Mouse (Mus musculus) limb, embryonic 11.5 days (tissue): Measurements from ENCODE around the gene Prm2. TPM values are rescaled to one million over a fixed set of nuclear protein-coding genes. Genes with fewer than 3 reads are reported as not detected.

Experiments
- ATAC-seq: fragments of 200-750 bp; cut with Nextera tagmentation; 2 replicates; pipeline ENCODE4 v1.8.0; 2017; ENCODE audit warnings: low read depth; ENCODE audit not compliant: insufficient number of reproducible peaks, low FRiP score, low TSS enrichment
- DNase-seq: peaks from one replicate; pipeline ENCODE4 v3.0.0-alpha.2; 2015; ENCODE audit warnings: low spot score
- H3K27ac ChIP-seq: fragments of 300-500 bp; sonication (generic); replicated peaks from 2 replicates; pipeline ENCODE4 v1.5.1; 2014; ENCODE audit warnings: low read depth, mild to moderate bottlenecking, low read length
- H3K27me3 ChIP-seq: fragments of 300-500 bp; sonication (generic); 2 replicates; pipeline ENCODE4 v1.6.1; 2014; ENCODE audit warnings: mild to moderate bottlenecking, low read length, mixed read lengths; ENCODE audit not compliant: control insufficient read depth, insufficient read depth
- H3K36me3 ChIP-seq: fragments of 300-500 bp; sonication (generic); 2 replicates; pipeline ENCODE4 v1.6.1; 2014; ENCODE audit warnings: mild to moderate bottlenecking, low read length, moderate library complexity, mixed read lengths; ENCODE audit not compliant: control insufficient read depth, insufficient read depth
- H3K4me1 ChIP-seq: fragments of 300-500 bp; sonication (generic); 2 replicates; pipeline ENCODE4 v1.6.1; 2014; ENCODE audit warnings: low read length, mixed read lengths; ENCODE audit not compliant: control insufficient read depth, insufficient read depth
- H3K4me2 ChIP-seq: fragments of 300-500 bp; sonication (generic); 2 replicates; pipeline ENCODE4 v1.6.1; 2014; ENCODE audit warnings: low read depth, mild to moderate bottlenecking, moderate library complexity; ENCODE audit not compliant: severe bottlenecking
- H3K4me3 ChIP-seq: fragments of 300-500 bp; sonication (generic); 2 replicates; pipeline ENCODE4 v1.5.1; 2014; ENCODE audit warnings: low read depth, low read length
- H3K9ac ChIP-seq: fragments of 300-500 bp; sonication (generic); 2 replicates; pipeline ENCODE4 v1.6.1; 2014; ENCODE audit warnings: mild to moderate bottlenecking, low read length
- H3K9me3 ChIP-seq: fragments of 300-500 bp; sonication (generic); 2 replicates; pipeline ENCODE4 v1.6.1; 2016; ENCODE audit warnings: low read length; ENCODE audit not compliant: control insufficient read depth
- WGBS: fragments of 180-500 bp; shearing (Covaris S2); extraction: QIAGEN DNeasy Blood & Tissue Kit; methylation state at CpG from one replicate; pipeline ENCODE4 v1.1.7; 2014; 5-methylcytosine and 5-hydroxymethylcytosine counted together
- polyA plus RNA-seq: library from polyadenylated mRNA; unstranded; fragments of >200 nt; fragmentation: Nextera tagmentation; extraction: Ambion mirVana; gene quantifications from 2 replicates; pipeline ENCODE4 v1.2.1, GENCODE M21; 2014

Prm2 gene
- polyA plus RNA-seq, 1 experiment from 2014 or later: not detected

GRCm38 (mm10) chr16:10767158-10767557 lies 28.8 kb downstream of the Prm2 start:
- Histone ChIP-seq H3K4me1 (no peaks in the 10 kb centered on the region), H3K4me2 (no peak overlapping the region), H3K9me3 (no peaks in the 10 kb centered on the region), H3K9ac (no peak overlapping the region), H3K27me3 (no peaks in the 10 kb centered on the region), H3K36me3 (no peaks in the 10 kb centered on the region), H3K27ac (no peak overlapping the region), H3K4me3 (no peak overlapping the region)
- DNase-seq (peak; percentile 82), ATAC-seq (no peak)
- WGBS: 46% methylated on average over 4 of the region's 4 CpGs

GRCm38 (mm10) chr16:10764323-10764722 lies 31.6 kb downstream of the Prm2 start:
- ATAC-seq: no peak
- Histone ChIP-seq H3K36me3 (no peaks in the 10 kb centered on the region), H3K9ac (no peak overlapping the region), H3K27me3 (no peaks in the 10 kb centered on the region), H3K9me3 (no peaks in the 10 kb centered on the region), H3K27ac (no peak overlapping the region), H3K4me1 (0 out of 2 replicates have a peak, but pooled peaks cover 3% of the 10 kb centered on the region), H3K4me3 (no peak overlapping the region), H3K4me2 (no peak overlapping the region)
- DNase-seq: no peak
- 77% methylated on average over 2 of the region's 2 CpGs for WGBS

DNA sequence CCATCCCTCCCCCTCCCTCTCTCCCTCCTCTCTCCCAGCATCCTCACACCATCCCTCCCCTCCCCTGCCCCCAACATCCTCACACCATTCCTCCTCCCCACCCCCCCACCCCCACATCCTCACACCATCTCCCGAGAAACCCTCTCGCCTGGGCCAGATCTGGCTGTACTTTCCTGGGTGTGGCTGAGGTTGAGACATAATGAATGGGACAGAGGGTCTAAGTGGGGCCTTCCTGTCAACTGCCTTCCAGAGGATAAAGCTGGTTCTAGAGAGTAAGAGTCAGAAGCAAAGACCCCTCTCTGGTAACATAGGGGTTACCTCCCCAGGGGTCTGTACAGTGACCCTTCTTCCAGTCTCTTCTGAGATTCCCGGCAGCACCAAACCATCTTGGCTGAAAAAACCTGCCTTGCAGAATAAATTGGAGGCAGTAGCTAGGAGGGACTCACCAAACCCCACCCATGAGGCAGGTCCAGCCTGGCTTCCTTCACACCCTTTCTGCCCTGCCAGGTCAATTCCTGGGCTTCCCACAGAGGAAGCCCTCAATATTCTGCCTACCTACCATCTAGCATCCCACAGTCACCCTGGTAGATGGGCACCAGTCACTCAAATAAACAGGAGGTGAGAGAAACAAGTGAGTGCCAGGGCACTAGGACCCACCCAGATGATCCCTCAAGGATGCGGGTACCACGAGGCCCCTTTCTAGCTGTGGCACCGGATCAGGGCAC lies 32.2 kb downstream of the Prm2 start:
- 0 out of 2 replicates have a peak, but pooled peaks cover 3% of the 10 kb centered on the region for H3K4me1 ChIP-seq
- WGBS: 40% methylated on average over 6 of the region's 6 CpGs
- H3K27ac ChIP-seq: no peak overlapping the region
- no peaks in the 10 kb centered on the region for H3K36me3 ChIP-seq
- H3K9ac ChIP-seq: no peak overlapping the region
- H3K4me2 ChIP-seq: no peak overlapping the region
- no peaks in the 10 kb centered on the region for H3K27me3 ChIP-seq
- ATAC-seq (no peak), DNase-seq (no peak)
- H3K9me3 ChIP-seq: no peaks in the 10 kb centered on the region
- H3K4me3 ChIP-seq: no peak overlapping the region

DNA sequence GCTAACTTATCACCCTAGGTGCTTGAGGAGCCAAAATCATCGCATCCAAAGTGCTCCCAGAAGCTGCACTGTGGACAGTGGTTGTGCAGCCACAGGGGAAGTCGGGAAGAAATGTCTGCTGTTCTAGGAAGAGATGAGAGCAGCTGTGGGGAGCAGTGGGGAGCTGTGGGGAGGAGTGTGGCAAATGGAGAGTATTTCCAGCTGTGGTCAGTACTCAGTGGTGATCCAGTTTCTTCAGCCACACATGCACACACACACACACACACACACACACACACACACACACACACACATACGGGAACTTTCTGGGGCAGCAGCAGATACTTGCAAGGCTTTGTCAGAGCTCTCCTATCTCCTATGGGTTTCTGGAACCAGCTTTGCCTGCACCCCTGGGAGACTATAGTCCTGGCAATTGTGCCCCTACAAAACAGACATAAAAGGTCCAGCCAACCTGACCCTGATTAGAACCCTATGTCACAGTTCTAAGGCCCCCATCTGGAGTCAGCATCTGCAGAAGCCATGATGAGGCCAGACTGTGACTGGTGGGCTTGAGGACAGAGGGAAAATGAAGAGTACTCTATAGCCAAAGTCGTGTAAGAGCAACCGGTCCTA lies 33.3 kb downstream of the Prm2 start:
- H3K36me3 ChIP-seq: no peaks in the 10 kb centered on the region
- no peaks in the 10 kb centered on the region for H3K27me3 ChIP-seq
- H3K4me3 ChIP-seq: no peak overlapping the region
- 63% methylated on average over 5 of the region's 5 CpGs for WGBS
- H3K4me2 ChIP-seq: no peak overlapping the region
- DNase-seq: no peak
- no peaks in the 10 kb centered on the region for H3K9me3 ChIP-seq
- ATAC-seq: no peak
- H3K9ac ChIP-seq: no peak overlapping the region
- no peak overlapping the region for H3K27ac ChIP-seq
- H3K4me1 ChIP-seq: 0 out of 2 replicates have a peak, but pooled peaks cover 3% of the 10 kb centered on the region

- no peak overlapping the region for H3K4me2 ChIP-seq
- no peak overlapping the region for H3K9ac ChIP-seq
- H3K4me3 ChIP-seq: no peak overlapping the region
- H3K27ac ChIP-seq: no peak overlapping the region
- DNase-seq: no peak
- H3K27me3 ChIP-seq: no peaks in the 10 kb centered on the region
- no peaks in the 10 kb centered on the region for H3K36me3 ChIP-seq
- ATAC-seq: no peak
- H3K4me1 ChIP-seq: 0 out of 2 replicates have a peak, but pooled peaks cover 3% of the 10 kb centered on the region
- WGBS: 49% methylated on average over 8 of the region's 8 CpGs
- H3K9me3 ChIP-seq: no peaks in the 10 kb centered on the region
Measured at GRCm38 (mm10) chr16:10761182-10761581, 34.8 kb downstream of the Prm2 start.

DNA sequence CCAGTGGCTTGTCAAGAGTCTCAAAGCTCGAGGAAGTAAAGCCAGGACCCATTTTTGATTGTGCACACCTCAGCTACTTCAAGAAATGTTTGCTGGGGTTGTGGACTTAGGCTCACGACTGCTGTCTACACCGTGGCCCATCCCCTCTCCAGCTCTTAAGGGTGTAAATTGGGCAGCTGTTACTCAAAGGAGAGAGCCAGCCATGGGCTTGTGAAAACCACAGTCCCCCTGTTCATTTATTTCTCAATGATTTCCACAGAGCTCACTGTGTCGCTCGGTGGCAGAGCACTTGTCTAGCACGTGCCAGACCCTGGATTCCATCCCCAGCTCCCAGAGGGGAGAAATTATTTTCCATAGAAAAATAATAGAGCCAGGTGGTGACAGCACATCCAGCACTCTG lies 39.8 kb downstream of the Prm2 start:
- H3K4me2 ChIP-seq: no peak overlapping the region
- H3K27me3 ChIP-seq: no peaks in the 10 kb centered on the region
- DNase-seq (no peak), ATAC-seq (no peak)
- 76% methylated on average over 6 of the region's 6 CpGs for WGBS
- H3K9me3 ChIP-seq: no peaks in the 10 kb centered on the region
- no peak overlapping the region for H3K27ac ChIP-seq
- 0 out of 2 replicates have a peak, but pooled peaks cover 3% of the 10 kb centered on the region for H3K4me1 ChIP-seq
- no peak overlapping the region for H3K4me3 ChIP-seq
- H3K36me3 ChIP-seq: no peaks in the 10 kb centered on the region
- H3K9ac ChIP-seq: no peak overlapping the region

DNA sequence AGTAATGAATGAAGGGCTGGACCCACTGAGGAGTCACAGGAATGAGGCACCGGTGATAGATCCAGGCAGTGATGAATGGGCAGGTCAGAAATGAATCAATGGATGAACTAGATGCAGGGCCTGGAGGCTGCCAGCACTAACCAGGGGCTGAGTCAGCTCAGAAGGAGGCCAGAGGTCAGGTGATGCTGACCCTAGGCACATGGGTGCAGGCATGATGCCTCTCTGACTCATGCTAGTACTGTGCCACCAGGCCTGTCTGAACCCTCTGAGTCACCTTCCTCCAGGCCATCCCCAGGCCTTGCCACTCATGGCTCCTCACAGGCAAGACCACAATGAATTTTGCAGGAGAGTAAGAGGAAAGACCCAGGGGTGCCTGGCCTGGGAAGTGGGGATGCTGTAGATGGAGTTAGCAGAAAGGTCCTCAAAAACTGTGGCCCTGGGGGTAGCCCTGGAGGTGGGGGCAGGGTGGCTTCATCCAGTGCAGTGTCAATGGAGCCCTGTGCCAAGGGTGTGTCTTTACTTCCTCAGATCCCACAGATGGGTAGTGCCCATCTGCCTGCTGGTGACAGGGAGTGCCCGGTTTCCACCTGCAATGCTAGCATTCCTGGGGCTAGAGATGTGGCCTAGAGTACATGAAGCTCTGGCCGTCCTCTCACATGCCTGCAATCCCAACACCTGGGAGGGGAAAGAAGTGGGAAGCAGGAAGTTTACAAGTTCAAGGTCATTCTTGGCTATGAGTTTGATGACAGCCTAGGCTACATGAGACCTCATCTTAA lies 41.2 kb downstream of the Prm2 start:
- H3K4me2 ChIP-seq: no peak overlapping the region
- no peaks in the 10 kb centered on the region for H3K27me3 ChIP-seq
- DNase-seq: no peak
- no peak overlapping the region for H3K9ac ChIP-seq
- 81% methylated on average over 3 of the region's 3 CpGs for WGBS
- no peaks in the 10 kb centered on the region for H3K9me3 ChIP-seq
- no peak overlapping the region for H3K27ac ChIP-seq
- no peaks in the 10 kb centered on the region for H3K36me3 ChIP-seq
- no peaks in the 10 kb centered on the region for H3K4me1 ChIP-seq
- ATAC-seq: no peak
- no peak overlapping the region for H3K4me3 ChIP-seq

- no peaks in the 10 kb centered on the region for H3K27me3 ChIP-seq
- H3K9ac ChIP-seq: no peak overlapping the region
- H3K4me2 ChIP-seq: no peak overlapping the region
- no peaks in the 10 kb centered on the region for H3K36me3 ChIP-seq
- no peak overlapping the region for H3K27ac ChIP-seq
- DNase-seq (no peak), ATAC-seq (no peak)
- no peaks in the 10 kb centered on the region for H3K9me3 ChIP-seq
- H3K4me3 ChIP-seq: no peak overlapping the region
- H3K4me1 ChIP-seq: 0 out of 2 replicates have a peak, but pooled peaks cover 2% of the 10 kb centered on the region
- WGBS: 66% methylated on average over 7 of the region's 7 CpGs
Measured at GRCm38 (mm10) chr16:10749824-10750223, 46.1 kb downstream of the Prm2 start.
